Mouse (Mus musculus) NIH3T3 (cell line): Measurements from ENCODE around the gene Zfp760.
"Not testable (repeated sequence)": the region's sequence is repeated elsewhere in the genome, so short reads cannot be mapped to it uniquely, and the experiment has no call there.

Experiments used
- DNase-seq: peaks from one replicate; pipeline ENCODE4 v3.0.0-alpha.2; 2012; ENCODE audit warnings: low read depth

Gene Zfp760

GRCm38 (mm10) chr17:21707343-21707996 is at the start of gene Zfp760:
Gene Zfp760 (plus strand): TSS chr17:21707741.
- peak; percentile 97 for DNase-seq

- not testable (repeated sequence) for DNase-seq
Observed at GRCm38 (mm10) chr17:21678826-21679225, 28.7 kb upstream of the Zfp760 start.

- peak; percentile 94 for DNase-seq
Observed at GRCm38 (mm10) chr17:21679273-21680018, 28.1 kb upstream of the Zfp760 start.

- DNase-seq: not testable (repeated sequence)
Observed at GRCm38 (mm10) chr17:21680019-21680376, 27.5 kb upstream of the Zfp760 start.

- no peak for DNase-seq
Observed at GRCm38 (mm10) chr17:21691560-21691959, 16.0 kb upstream of the Zfp760 start, which contains the start of gene Gm10226. Gene Gm10226 (plus strand): TSS chr17:21691860.

DNA sequence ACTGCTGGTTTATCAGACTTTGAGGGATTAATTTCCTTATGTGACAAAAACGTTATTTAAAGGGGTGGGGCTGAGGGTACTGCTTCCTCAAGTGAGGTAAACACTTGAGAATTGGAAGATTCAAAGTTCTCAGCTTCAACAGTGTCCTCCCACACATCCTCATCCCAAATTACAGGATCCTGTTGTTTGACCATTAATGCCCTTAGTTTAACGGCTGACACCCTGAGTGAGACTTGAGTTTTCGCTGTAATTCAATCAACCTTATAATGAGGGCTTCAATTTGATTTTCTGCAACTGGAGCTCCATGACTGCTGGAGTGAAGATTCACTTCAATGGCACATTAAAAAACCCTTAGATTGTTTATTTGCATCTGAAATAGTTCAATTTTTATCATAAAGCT is 14.2 kb upstream of the Zfp760 start:
- DNase-seq: no peak

GRCm38 (mm10) chr17:21696073-21696472 is 11.5 kb upstream of the Zfp760 start:
- no peak for DNase-seq

- DNase-seq: no peak
Observed at GRCm38 (mm10) chr17:21702281-21703240, 5.0 kb upstream of the Zfp760 start.

- DNase-seq: no peak
Observed at GRCm38 (mm10) chr17:21703414-21703813, 4.1 kb upstream of the Zfp760 start.

DNA sequence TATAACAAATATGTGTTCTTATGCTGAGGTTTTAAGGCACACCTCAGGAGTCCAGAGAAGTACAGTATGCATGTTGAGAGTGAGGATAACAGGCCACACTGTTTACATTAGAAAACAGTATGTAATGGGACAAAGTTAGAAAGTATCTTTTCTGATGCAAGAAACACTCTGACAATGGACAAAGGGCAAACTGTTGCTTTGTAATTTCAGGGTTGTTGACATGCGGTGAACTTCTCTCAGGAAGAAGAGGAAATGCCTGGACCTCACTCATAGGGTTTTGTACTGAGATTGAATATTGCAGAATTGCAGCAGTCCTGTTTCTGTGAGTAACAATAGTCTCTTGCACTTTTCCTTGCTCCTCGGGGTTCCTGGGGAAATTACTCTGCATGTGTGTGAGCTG is 860 bp downstream of the Zfp760 start:
- DNase-seq: peak; percentile 13

DNA sequence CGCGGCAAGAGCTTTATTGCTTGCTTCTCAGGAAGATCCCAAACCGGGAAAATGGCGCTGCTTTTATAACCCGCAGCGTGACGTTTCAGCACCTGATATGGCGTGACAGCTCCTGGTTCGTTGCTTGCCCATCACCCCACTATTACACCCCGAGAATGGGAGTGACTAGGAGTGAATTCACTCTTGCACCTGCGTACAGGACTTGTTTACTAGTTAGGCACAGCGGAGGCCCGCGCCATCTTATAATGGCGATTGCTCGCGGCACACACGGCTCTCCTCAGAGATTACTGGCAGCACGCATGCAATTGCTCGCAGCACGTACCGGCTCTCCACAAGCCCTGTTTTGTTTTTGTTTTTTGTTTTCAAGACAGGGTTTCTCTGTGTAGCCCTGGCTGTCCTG is 23.0 kb downstream of the Zfp760 start, which contains the start of gene Zfp229:
Gene Zfp229 (plus strand): TSS at position 301 of the 400 bp plus-strand sequence.
- DNase-seq: not testable (repeated sequence)

DNA sequence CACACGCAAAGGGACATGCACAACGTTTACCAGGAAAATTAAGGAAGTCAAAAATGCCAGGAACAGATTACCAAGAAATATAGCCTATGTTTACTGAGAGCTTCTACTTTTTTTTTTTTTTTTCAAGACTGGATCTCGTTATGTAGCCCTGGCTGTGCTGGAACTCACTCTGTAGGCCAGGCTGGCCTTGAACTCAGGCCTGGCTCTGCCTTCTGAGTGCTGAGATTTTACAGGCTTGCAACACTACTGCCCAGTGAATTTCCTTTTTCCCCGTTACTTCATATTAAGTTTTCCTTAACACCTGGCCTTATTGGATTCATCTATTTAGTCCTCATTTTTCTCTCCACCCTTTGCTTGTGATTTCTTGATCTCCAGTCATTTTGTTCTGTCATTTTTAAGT is 25.5 kb downstream of the Zfp760 start:
- no peak for DNase-seq

GRCm38 (mm10) chr17:21733529-21734031 is 26.0 kb downstream of the Zfp760 start:
- peak; percentile 88 for DNase-seq

GRCm38 (mm10) chr17:21752791-21753190 is 45.2 kb downstream of the Zfp760 start:
- no peak for DNase-seq

- DNase-seq: no peak
Observed at GRCm38 (mm10) chr17:21753342-21754208, 46.0 kb downstream of the Zfp760 start.

DNA sequence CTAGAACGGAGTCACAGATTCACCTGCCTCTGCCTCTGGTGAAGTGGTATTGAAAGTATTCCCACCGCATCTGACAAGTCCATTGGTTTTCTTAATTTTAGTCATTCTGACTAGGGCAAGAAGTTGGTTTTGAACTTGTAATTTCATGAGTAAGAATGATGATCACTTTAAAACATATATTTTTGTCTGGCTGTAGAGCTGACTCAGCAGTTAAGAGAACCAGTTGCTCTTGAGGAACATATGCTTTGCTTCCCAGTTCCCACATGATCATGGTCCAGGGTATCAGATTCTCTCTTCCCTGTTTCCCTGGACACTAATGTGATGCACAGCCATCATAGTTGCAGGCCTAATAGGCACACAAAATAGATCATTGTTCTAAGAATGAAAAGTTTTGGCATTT is 62.8 kb downstream of the Zfp760 start:
- no peak for DNase-seq
